Mouse (Mus musculus) forebrain, embryonic 10.5 days (tissue): ENCODE data around the gene Plekha5. TPM values are rescaled to one million over a fixed set of nuclear protein-coding genes. Genes with fewer than 3 reads are reported as not detected.
"Not testable (repeated sequence)": the region's sequence is repeated elsewhere in the genome, so short reads cannot be mapped to it uniquely, and the experiment has no call there.

Experiments
- DNase-seq: peaks from one replicate; pipeline ENCODE4 v3.0.0-alpha.2; 2017; ENCODE audit warnings: low spot score; ENCODE audit errors: extremely low spot score
- H3K27ac ChIP-seq: fragments of 300-500 bp; sonication (generic); 2 replicates; pipeline ENCODE4 v1.5.1; 2016; ENCODE audit warnings: mild to moderate bottlenecking
- H3K27me3 ChIP-seq: fragments of 300-500 bp; sonication (generic); 2 replicates; pipeline ENCODE4 v1.6.1; 2016; ENCODE audit warnings: mild to moderate bottlenecking; ENCODE audit not compliant: poor library complexity, severe bottlenecking
- H3K36me3 ChIP-seq: fragments of 300-500 bp; sonication (generic); replicated peaks from 2 replicates; pipeline ENCODE4 v1.6.1; 2016; ENCODE audit warnings: mild to moderate bottlenecking, moderate library complexity
- H3K4me1 ChIP-seq: fragments of 300-500 bp; sonication (generic); 2 replicates; pipeline ENCODE4 v1.6.1; 2016
- H3K4me3 ChIP-seq: fragments of 300-500 bp; sonication (generic); 2 replicates; pipeline ENCODE4 v1.5.1; 2016; ENCODE audit warnings: mild to moderate bottlenecking, moderate library complexity
- H3K9me3 ChIP-seq: fragments of 300-500 bp; sonication (generic); 2 replicates; pipeline ENCODE4 v1.6.1; 2016; ENCODE audit warnings: mild to moderate bottlenecking, moderate library complexity
- WGBS: fragments of 180-500 bp; shearing (Covaris S2); methylation state at CpG from one replicate; pipeline ENCODE4 v1.1.7; 2016; 5-methylcytosine and 5-hydroxymethylcytosine counted together
- polyA plus RNA-seq: library from polyadenylated mRNA; unstranded; fragments of >200 nt; fragmentation: Nextera tagmentation; extraction: Ambion mirVana; gene quantifications from 2 replicates; pipeline ENCODE4 v1.2.1, GENCODE M21; 2016

Plekha5 gene
- polyA plus RNA-seq, 1 experiment from 2014 or later, result 46.0 TPM

DNA sequence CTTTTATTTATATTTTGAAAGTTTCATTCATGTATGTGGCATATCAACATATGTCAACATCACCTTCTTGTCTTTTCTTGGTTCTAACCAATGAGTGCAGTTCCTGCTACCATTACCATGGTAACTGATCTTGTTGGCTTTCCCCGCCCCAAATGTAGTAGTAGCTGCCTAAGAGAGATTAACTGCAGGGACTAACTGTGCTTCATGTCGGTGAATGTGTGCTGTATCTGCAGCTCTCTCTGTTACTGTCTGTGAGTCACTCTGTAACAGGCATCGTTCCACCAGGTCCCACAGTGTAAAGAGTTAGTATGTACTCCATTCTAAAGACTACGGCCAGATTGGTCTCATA lies 153.9 kb downstream of the Plekha5 start:
- H3K4me3 ChIP-seq, result no peak overlapping the region
- no peak for DNase-seq
- WGBS, result 90% methylated on average over 4 of the region's 4 CpGs
- H3K36me3 ChIP-seq, result peaks cover 83% of the 10 kb centered on the region
- H3K9me3 ChIP-seq, result no peaks in the 10 kb centered on the region
- no peak overlapping the region for H3K27ac ChIP-seq
- H3K4me1 ChIP-seq, result no peaks in the 10 kb centered on the region
- no peaks in the 10 kb centered on the region for H3K27me3 ChIP-seq

DNA sequence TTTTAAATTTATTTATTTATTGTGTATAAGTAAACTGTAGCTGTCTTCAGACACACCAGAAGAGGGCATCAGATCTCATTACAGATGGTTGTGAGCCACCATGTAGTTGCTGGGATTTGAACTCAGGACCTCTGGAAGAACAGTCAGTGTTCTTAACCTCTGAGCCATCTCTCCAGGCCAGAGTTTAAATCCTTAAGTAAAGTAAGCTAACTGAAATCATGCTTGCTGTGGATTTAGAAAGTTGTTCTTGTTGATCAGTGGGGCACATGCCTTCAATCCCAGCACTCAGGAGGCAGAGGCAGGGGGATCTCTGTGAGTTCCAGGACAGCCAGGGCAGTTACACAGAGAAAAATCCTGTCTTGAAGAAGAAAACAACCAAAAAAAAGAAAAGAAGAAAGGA lies 155.1 kb downstream of the Plekha5 start:
- H3K4me3 ChIP-seq, H3K27me3 ChIP-seq, H3K4me1 ChIP-seq, DNase-seq, H3K27ac ChIP-seq, H3K9me3 ChIP-seq: not testable (repeated sequence)
- peaks cover 82% of the 10 kb centered on the region for H3K36me3 ChIP-seq

DNA sequence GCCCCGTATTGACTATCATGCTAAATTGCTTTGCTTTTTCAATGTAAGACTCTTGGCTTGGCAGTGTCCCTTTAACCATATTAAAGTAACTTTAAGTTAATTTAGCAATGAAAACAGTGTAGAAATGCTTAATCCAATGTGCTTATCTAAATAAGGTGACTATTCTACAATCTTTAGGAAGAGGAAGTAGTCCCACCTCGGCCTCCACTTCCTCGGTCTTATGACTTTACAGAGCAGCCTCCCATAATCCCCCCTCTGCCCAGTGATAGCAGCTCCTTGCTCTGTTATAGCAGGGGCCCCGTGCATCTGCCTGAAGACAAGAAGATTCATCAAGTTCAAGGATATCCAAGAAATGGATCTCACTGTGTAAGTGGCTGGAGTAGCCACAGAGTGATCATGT lies 156.3 kb downstream of the Plekha5 start:
- whole genome bisulfite sequencing, result 84% methylated on average over 4 of the region's 4 CpGs
- Histone ChIP-seq H3K4me3 (no peak overlapping the region), H3K27me3 (no peaks in the 10 kb centered on the region), H3K27ac (no peak overlapping the region), H3K4me1 (no peaks in the 10 kb centered on the region), H3K36me3 (peaks cover 79% of the 10 kb centered on the region), H3K9me3 (no peaks in the 10 kb centered on the region)
- no peak for DNase-seq

DNA sequence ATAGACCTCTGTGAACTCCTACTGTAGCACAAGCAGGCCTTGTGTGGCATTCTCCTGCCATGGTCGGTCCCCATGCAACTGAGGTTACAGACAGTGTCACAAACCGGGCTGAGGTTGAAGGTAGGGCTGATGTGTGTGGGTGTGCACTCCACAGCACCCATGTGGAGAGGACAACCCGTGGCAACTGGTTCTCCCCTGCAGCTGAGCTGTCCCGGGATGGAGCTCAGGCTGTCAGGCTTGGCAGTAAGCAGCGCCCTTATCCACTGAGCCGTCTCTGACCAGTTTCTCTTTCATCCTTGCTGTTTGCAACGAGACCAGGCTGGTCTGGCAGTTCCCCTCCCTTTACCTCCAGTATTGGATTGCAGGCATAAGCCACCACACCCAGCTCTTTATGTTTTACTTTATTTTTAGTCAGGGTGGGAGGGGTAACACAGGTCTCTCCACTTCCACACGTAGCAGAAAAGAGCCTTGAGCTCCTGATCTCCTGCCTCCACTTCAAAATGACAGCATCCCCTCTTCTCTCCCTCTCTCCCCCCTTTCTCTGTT lies 162.9 kb downstream of the Plekha5 start:
- Histone ChIP-seq H3K27ac (no peak overlapping the region), H3K9me3 (no peaks in the 10 kb centered on the region), H3K27me3 (no peaks in the 10 kb centered on the region), H3K36me3 (peaks cover 92% of the 10 kb centered on the region), H3K4me1 (no peaks in the 10 kb centered on the region), H3K4me3 (no peak overlapping the region)
- WGBS, result 87% methylated on average over 8 of the region's 8 CpGs
- DNase-seq, result no peak

DNA sequence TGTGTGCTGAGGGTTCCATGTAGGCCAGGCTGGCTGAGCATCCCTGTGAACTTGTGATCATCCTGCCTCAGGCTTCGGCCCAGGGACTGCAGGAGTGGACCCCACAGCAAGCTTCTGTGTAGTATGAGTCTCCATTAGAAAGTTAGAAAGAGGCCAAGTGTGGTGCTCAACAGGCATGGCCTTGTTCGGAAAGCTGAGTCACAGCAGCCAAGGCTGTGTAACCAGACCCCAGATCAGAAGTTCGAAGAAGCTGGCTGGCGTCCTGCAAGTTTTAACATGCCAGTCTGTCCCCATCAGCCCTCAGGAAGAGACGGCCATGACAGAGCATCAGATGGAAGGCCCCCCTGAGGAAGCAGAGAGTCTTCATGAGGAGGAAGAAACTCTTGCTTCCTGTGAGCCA lies 167.5 kb downstream of the Plekha5 start:
- WGBS, result 88% methylated on average over 5 of the region's 5 CpGs
- H3K36me3 ChIP-seq, result peaks cover 98% of the 10 kb centered on the region

DNA sequence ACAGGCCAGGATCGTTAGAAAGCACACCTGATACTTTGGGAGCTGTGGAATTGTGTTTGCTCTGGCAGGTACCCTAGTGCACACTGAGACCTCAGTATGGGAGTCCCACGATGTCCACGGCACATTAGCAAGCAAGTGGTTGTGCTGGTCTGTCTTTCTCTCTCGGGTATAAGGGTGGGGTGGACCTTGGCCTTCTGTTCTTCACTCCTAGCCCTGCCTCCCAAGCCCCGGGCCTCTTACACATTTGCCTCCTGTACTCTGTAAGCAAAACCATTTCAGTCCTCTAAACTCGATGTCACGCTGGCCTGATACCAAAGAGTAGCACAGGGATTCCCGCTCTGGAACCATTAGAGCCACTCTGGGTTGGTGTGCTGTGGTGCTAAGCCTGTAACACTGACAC lies 168.9 kb downstream of the Plekha5 start:
- whole genome bisulfite sequencing, result 91% methylated on average over 8 of the region's 8 CpGs
- H3K27ac ChIP-seq, result no peak overlapping the region
- H3K4me1 ChIP-seq, result peaks cover 6% of the 10 kb centered on the region
- H3K27me3 ChIP-seq, result no peaks in the 10 kb centered on the region
- H3K36me3 ChIP-seq, result peaks cover 98% of the 10 kb centered on the region
- DNase-seq, result no peak
- no peak overlapping the region for H3K4me3 ChIP-seq
- no peaks in the 10 kb centered on the region for H3K9me3 ChIP-seq

More for the DNA sequence above, 167.5 kb downstream of the Plekha5 start:
- Histone ChIP-seq H3K27me3 (no peaks in the 10 kb centered on the region), H3K4me1 (no peaks in the 10 kb centered on the region), H3K27ac (no peak overlapping the region), H3K4me3 (no peak overlapping the region), H3K9me3 (no peaks in the 10 kb centered on the region)
- DNase-seq, result no peak

DNA sequence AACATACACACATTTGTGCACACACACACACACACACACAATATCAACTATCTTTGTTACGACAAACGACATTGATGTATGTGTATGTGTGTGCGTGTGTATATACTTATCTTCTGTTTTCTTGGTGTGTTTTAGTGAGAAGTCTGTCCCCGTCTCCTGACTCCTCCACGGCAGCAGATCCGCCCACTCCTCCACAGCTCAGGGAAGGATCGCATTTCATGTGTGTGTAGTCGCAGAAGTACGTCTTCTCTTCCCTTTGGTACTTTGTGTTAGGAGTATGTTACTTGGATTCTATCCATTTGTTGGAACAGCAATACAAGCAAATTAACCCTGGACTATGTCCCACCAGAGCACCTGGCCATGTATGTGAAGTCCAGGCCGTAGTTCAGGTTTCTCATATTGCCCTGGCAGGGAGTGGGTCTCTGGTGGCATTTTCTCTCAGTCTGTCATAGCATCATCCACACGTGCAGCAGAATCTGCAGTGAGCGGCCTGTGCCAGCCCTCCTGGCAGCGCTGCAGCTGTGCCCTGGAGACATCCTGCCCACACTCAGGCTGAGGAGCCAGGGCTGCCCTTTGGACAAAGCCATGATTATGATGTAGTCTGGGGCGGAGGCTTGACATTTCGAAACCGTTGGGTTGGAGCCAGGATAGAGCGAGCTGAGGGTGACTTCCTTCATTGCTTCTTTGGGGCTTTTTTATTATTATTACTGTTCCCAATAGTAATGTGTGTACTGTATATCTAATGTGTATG lies 169.7 kb downstream of the Plekha5 start:
- no peaks in the 10 kb centered on the region for H3K27me3 ChIP-seq
- 93% methylated on average over 17 of the region's 17 CpGs for WGBS
- H3K4me3 ChIP-seq, result no peak overlapping the region
- no peak overlapping the region for H3K27ac ChIP-seq
- peaks cover 11% of the 10 kb centered on the region for H3K4me1 ChIP-seq
- DNase-seq, result no peak
- peaks cover 98% of the 10 kb centered on the region for H3K36me3 ChIP-seq
- H3K9me3 ChIP-seq, result no peaks in the 10 kb centered on the region

DNA sequence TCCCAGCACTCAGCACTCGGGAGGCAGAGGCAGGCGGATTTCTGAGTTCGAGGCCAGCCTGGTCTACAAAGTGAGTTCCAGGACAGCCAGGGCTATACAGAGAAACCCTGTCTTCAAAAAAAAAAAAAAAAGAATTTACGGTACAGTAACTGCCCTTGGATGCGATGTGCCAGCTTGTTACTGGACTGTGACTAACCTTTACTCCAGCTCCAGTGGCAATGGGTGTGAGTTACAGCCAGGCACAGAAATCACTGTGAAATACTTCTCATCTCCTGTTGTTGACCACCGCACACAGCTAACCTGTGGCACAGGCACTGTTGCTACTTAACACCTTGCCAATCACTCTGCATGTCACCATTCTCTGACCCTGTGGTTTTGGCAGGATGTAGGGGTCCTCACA lies 171.7 kb downstream of the Plekha5 start:
- DNase-seq, H3K27me3 ChIP-seq, H3K4me3 ChIP-seq, H3K9me3 ChIP-seq, H3K27ac ChIP-seq: not testable (repeated sequence)
- Histone ChIP-seq H3K36me3 (peaks cover 90% of the 10 kb centered on the region), H3K4me1 (peaks cover 11% of the 10 kb centered on the region)
- WGBS, result 98% methylated on average over 6 of the region's 6 CpGs

DNA sequence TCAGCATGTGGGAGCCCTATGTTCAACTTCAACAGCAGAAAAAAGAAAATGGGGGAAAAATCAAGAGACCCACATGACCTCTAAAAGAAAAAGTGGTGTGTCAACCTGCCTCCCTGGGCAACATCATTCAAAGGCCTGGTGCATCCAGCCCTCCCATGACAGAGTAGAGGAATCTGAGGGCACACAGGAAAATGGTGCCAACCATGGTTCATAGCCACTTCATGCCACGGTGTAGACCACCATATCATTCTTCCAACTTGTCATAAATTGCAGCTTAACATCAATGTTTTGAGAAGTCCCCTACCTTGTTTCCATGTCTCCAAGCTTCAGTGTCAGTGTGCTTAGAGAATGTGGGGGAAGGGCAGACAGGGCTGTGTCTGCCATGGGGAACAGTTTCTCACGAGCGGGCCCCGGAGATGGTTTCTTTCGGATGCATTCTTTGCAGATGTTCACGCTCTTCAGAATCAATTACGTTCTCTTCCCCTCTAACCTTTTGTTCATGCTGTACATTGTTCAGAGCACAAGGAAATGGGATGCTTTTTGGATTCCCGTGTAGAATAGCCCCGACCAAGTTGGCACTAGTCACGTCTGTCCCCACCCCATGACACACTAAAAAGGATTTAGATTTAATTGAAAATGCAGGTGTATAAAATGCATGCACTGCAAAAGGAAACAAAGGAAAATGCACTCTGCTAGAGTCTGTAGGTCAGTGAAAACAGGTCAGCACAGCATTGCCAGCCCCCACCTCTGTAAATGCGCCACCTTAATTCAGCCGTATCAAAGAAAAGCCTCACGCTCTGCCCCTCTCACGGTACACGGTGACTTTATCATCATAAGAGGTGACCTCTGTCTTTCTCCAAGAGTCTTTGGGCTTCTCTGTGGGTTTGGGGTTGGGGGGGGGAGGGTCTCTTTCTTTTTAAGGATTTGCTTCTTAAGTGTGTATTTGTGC lies 173.8 kb downstream of the Plekha5 start:
- Histone ChIP-seq H3K36me3 (peaks cover 84% of the 10 kb centered on the region), H3K27ac (no peak overlapping the region), H3K27me3 (peaks cover 10% of the 10 kb centered on the region; the same call in 1 of the 2 replicates), H3K4me1 (peaks cover 13% of the 10 kb centered on the region), H3K9me3 (no peaks in the 10 kb centered on the region), H3K4me3 (no peak overlapping the region)
- WGBS, result 83% methylated on average over 15 of the region's 15 CpGs
- no peak for DNase-seq

DNA sequence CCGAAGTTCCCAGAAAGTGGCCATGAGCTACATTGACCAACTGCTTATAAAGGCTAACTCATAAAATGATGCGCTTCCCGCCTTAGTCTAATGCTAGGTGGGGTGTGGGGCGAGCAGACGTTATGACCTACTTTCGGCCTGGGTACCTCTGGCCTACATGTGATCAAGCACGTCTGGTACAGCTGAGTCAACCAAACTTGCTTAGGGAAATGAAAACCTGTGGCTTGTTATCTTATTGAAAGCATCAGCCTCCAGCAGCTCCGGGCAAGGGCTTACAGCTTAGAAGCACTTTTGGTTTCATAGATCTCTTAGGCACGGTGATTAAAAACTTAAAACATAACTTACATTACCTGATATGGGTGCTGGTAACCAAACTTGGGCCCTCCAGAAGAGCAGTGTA lies 174.7 kb downstream of the Plekha5 start:
- H3K4me3 ChIP-seq, result no peak overlapping the region
- H3K27ac ChIP-seq, result no peak overlapping the region
- peaks cover 22% of the 10 kb centered on the region for H3K4me1 ChIP-seq
- H3K9me3 ChIP-seq, result no peaks in the 10 kb centered on the region
- DNase-seq, result no peak
- H3K27me3 ChIP-seq, result peaks cover 10% of the 10 kb centered on the region; the same call in 1 of the 2 replicates
- H3K36me3 ChIP-seq, result peaks cover 76% of the 10 kb centered on the region
- 93% methylated on average over 9 of the region's 9 CpGs for WGBS

DNA sequence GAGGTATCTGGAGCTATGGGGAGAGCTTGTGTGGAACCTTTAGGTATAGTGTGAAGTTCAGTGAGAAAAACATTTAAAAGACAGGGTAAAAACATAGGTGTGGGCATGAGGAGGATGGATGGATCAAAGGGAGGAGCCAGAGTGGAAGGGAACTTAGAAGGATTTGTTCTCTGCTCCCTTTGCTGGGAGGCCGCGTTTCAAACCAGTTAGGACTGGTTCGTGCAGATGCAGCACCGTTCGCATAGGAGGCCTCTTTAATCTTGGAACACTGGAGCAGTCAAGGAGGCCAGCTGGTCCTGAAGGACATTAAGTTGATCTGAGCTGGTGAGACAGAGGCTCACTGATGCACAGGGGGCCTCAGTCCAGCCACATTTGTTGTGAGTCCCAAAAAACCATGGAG lies 175.5 kb downstream of the Plekha5 start:
- H3K27ac ChIP-seq, result peak overlapping the region; percentile 20; the same call in 1 of the 2 replicates
- H3K4me1 ChIP-seq, result peaks cover 30% of the 10 kb centered on the region
- H3K36me3 ChIP-seq, result peaks cover 68% of the 10 kb centered on the region

DNA sequence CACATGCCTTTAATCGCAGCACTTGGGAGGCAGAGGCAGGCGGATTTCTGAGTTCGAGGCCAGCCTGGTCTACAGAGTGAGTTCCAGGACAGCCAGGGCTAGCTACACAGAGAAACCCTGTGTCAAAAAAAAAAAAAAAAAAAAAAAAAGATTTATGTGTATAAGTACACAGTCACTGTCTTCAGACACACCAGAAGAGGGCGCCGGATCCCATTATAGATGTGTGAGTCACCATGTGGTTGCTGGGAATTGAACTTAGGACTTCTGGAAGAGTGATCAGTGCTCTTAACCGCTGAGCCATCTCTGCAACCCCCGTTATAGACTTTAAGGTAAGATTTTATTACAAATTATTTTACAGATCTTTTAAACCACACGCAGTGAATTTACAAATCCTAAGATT lies 176.8 kb downstream of the Plekha5 start:
- 93% methylated on average over 8 of the region's 8 CpGs for WGBS
- not testable (repeated sequence) for DNase-seq, H3K9me3 ChIP-seq, H3K4me3 ChIP-seq, H3K27ac ChIP-seq
- peaks cover 55% of the 10 kb centered on the region for H3K36me3 ChIP-seq
- H3K4me1 ChIP-seq, result peaks cover 38% of the 10 kb centered on the region
- H3K27me3 ChIP-seq, result peaks cover 31% of the 10 kb centered on the region

More for the DNA sequence above, 175.5 kb downstream of the Plekha5 start:
- 92% methylated on average over 5 of the region's 5 CpGs for WGBS
- no peak for DNase-seq
- Histone ChIP-seq H3K27me3 (peaks cover 17% of the 10 kb centered on the region), H3K4me3 (no peak overlapping the region), H3K9me3 (no peaks in the 10 kb centered on the region)

DNA sequence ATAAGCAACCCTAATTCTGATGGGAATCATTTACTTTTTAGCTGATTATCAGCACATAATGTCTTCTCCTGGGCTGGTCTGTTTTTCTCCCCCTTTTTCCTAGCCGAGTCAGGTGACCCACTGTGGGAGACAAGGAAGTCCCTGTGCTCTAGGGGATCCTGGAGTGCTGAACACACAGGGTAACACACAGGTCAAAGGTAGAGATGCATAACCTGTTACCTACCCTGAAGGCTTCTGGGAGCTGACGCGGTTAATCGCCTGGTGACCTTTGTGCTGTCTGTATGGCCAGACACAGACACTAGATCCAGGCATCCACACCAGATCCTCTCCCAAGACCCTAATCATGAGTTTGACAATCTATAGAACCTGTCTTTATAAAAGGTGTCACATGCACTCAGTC lies 177.3 kb downstream of the Plekha5 start:
- Histone ChIP-seq H3K9me3 (no peaks in the 10 kb centered on the region), H3K4me1 (peaks cover 43% of the 10 kb centered on the region), H3K27ac (no peak overlapping the region), H3K36me3 (peaks cover 49% of the 10 kb centered on the region), H3K27me3 (peaks cover 36% of the 10 kb centered on the region), H3K4me3 (no peak overlapping the region)
- 88% methylated on average over 4 of the region's 4 CpGs for WGBS
- no peak for DNase-seq
